Mouse (Mus musculus) erythroblast, embryonic 14.5 days (primary cell): ENCODE data around the gene Tmem108.

Experiments used
- GATA1 ChIP-seq: IDR thresholded peaks from 2 replicates; pipeline ENCODE4 v1.6.1; 2012; ENCODE audit warnings: low read length, inconsistent platforms, mixed read lengths
- TAL1 ChIP-seq: IDR thresholded peaks from 3 replicates; pipeline ENCODE4 v1.6.1; 2012; ENCODE audit warnings: low read length, inconsistent platforms, mixed read lengths

DNA sequence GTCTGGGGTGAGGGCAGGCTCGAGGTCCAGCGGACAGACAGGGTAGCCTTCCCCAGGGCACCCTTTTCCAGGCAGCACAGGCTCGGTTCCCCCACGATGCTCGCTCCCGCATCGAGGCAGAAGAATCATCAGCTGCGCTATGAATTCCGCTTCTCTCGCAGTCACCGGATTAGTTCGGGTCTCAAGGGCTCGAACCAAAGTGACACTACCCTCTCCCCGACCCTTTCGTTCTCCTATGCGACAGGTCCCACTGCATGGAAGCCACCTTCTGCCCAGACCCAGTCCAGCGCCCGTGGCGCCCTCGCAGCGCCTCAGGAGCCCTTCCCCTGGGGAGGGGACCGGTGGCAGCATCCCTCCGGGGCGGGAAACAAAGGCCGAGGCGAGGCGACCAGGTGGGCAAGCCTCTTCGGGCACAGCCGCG lies 476 bp downstream of the Tmem108 start:
- TF ChIP-seq GATA1 (no peak), TAL1 (no peak)
